In genomic region chr19:44889548-44889947, GRCm38 (mm10) we compare ENCODE assay signal across 17 mouse cellular contexts. TPM values are rescaled to one million over a fixed set of nuclear protein-coding genes. Genes with fewer than 3 reads are reported as not detected.
DNase-seq lines count a peak whose midpoint lies in the region; ATAC-seq and TF ChIP-seq lines count a peak whose summit lies in the region.
"Had no signal": no experiment of that assay in that cellular context is flagged by ENCODE, and none has a peak within 500 bp of the region (broad histone marks: within the 10 kb centered on the region; RNA-seq: fewer than 3 reads in every experiment).

No protein-coding gene starts in this region.

- no peaks in the 10 kb centered on the region for H3K9me3 ChIP-seq in forebrain, embryonic 11.5 days (ENCODE audit: control insufficient read depth, low read length)
- no peaks in the 10 kb centered on the region for H3K9me3 ChIP-seq in forebrain, embryonic 15.5 days
- no peaks in the 10 kb centered on the region for H3K9me3 ChIP-seq in heart, embryonic 11.5 days (replicated peaks; ENCODE audit: control insufficient read depth, low read length)
- no peaks in the 10 kb centered on the region for H3K9me3 ChIP-seq in limb, embryonic 12.5 days
- H3K9me3 ChIP-seq: embryonic facial prominence, embryonic 13.5 days; hindbrain, embryonic 15.5 days had no signal

- H3K4me1 ChIP-seq in forebrain, embryonic 11.5 days (replicated peaks; ENCODE audit: control insufficient read depth, insufficient read depth, low read length): peaks cover 14% of the 10 kb centered on the region
- peaks cover 18% of the 10 kb centered on the region; the same call in 1 of the 2 replicates for H3K4me1 ChIP-seq in forebrain, embryonic 15.5 days
- H3K4me1 ChIP-seq in heart, embryonic 11.5 days (ENCODE audit: control insufficient read depth, insufficient read depth, low read length): peaks cover 16% of the 10 kb centered on the region
- H3K4me1 ChIP-seq in limb, embryonic 12.5 days (replicated peaks): peaks cover 37% of the 10 kb centered on the region

- no peak for TF ChIP-seq POLR2A in brain, embryonic 14.5 days (IDR thresholded peaks at IDR 0.05; ENCODE audit: borderline replicate concordance, extremely low read depth, insufficient read depth, insufficient read length, poor library complexity, severe bottlenecking)

- H3K4me3 ChIP-seq in forebrain, embryonic 11.5 days (ENCODE audit: low read depth, low read length): no peak overlapping the region
- H3K4me3 ChIP-seq in forebrain, embryonic 15.5 days: no peak overlapping the region
- H3K4me3 ChIP-seq in heart, embryonic 11.5 days (ENCODE audit: low read depth, low read length): no peak overlapping the region
- H3K4me3 ChIP-seq in limb, embryonic 12.5 days (replicated peaks): no peak overlapping the region
- H3K4me3 ChIP-seq: embryonic facial prominence, embryonic 13.5 days; hindbrain, embryonic 15.5 days had no signal

- no peaks in the 10 kb centered on the region for H3K36me3 ChIP-seq in forebrain, embryonic 11.5 days (ENCODE audit: control insufficient read depth, insufficient read depth, low read length)
- H3K36me3 ChIP-seq in forebrain, embryonic 15.5 days: no peaks in the 10 kb centered on the region
- no peaks in the 10 kb centered on the region for H3K36me3 ChIP-seq in heart, embryonic 11.5 days (ENCODE audit: control insufficient read depth, insufficient read depth, low read length)
- H3K36me3 ChIP-seq in limb, embryonic 12.5 days: no peaks in the 10 kb centered on the region
- H3K36me3 ChIP-seq: embryonic facial prominence, embryonic 13.5 days; hindbrain, embryonic 15.5 days had no signal

- 8% methylated on average over 6 of the region's 6 CpGs for WGBS in forebrain, embryonic 11.5 days
- WGBS in forebrain, embryonic 15.5 days: 5% methylated on average over 6 of the region's 6 CpGs
- WGBS in heart, embryonic 11.5 days (ENCODE audit: insufficient replicate concordance): 38% methylated on average over 6 of the region's 6 CpGs
- WGBS in limb, embryonic 12.5 days: 18% methylated on average over 6 of the region's 6 CpGs

- H3K9ac ChIP-seq in forebrain, embryonic 11.5 days (ENCODE audit: low read length): no peak overlapping the region
- no peak overlapping the region for H3K9ac ChIP-seq in forebrain, embryonic 15.5 days (replicated peaks)
- H3K9ac ChIP-seq in heart, embryonic 11.5 days (ENCODE audit: low read depth, low read length): 0 out of 2 replicates have a peak overlapping the region, but pooled peaks have one; percentile 28
- H3K9ac ChIP-seq in limb, embryonic 12.5 days (replicated peaks): no peak overlapping the region
- H3K9ac ChIP-seq: embryonic facial prominence, embryonic 13.5 days; hindbrain, embryonic 15.5 days had no signal

- TF ChIP-seq CTCF in brain, embryonic 14.5 days (IDR thresholded peaks at IDR 0.05; ENCODE audit: borderline replicate concordance, extremely low read depth, insufficient read depth, insufficient read length): no peak

- no peak overlapping the region for H3K27ac ChIP-seq in forebrain, embryonic 11.5 days (ENCODE audit: low read depth, low read length)
- no peak overlapping the region for H3K27ac ChIP-seq in forebrain, embryonic 15.5 days (replicated peaks)
- H3K27ac ChIP-seq in heart, embryonic 11.5 days (ENCODE audit: low read depth, low read length): no peak overlapping the region
- no peak overlapping the region for H3K27ac ChIP-seq in limb, embryonic 12.5 days
- H3K27ac ChIP-seq: embryonic facial prominence, embryonic 13.5 days; hindbrain, embryonic 15.5 days had no signal

- H3K27me3 ChIP-seq in forebrain, embryonic 11.5 days (ENCODE audit: control insufficient read depth, insufficient read depth, low read length): peaks cover 69% of the 10 kb centered on the region
- peaks cover 69% of the 10 kb centered on the region for H3K27me3 ChIP-seq in forebrain, embryonic 15.5 days
- peaks cover 39% of the 10 kb centered on the region for H3K27me3 ChIP-seq in heart, embryonic 11.5 days (ENCODE audit: control insufficient read depth, insufficient read depth, low read length)
- peaks cover 58% of the 10 kb centered on the region for H3K27me3 ChIP-seq in limb, embryonic 12.5 days

- H3K4me2 ChIP-seq in forebrain, embryonic 11.5 days (ENCODE audit: low read depth, low read length, severe bottlenecking): peak overlapping the region; percentile 1; the same call in 1 of the 2 replicates
- H3K4me2 ChIP-seq in forebrain, embryonic 15.5 days (replicated peaks): no peak overlapping the region
- no peak overlapping the region for H3K4me2 ChIP-seq in heart, embryonic 11.5 days
- 0 out of 2 replicates have a peak overlapping the region, but pooled peaks have one; percentile 2 for H3K4me2 ChIP-seq in limb, embryonic 12.5 days
- H3K4me2 ChIP-seq: embryonic facial prominence, embryonic 13.5 days; hindbrain, embryonic 15.5 days had no signal

- peak; percentile 77 for DNase-seq in forebrain, embryonic 11.5 days (ENCODE audit: low spot score)
- no peak for DNase-seq in heart, postnatal 25 days (ENCODE audit: low spot score)
- peak; percentile 58 for DNase-seq in brain, embryonic 14.5 days (ENCODE audit: low read depth)
- no peak for DNase-seq in layer of hippocampus, adult 11-12 months (ENCODE audit: low spot score)
- no peak for DNase-seq in layer of hippocampus, adult 9-11 months
- DNase-seq: adrenal gland, postnatal 10 days; cerebellum, adult 11-12 months; cerebellum, adult 9-10 months; cerebellum, postnatal 25 days; gastrocnemius, postnatal 14 days; heart, postnatal 10 days had no signal

- intact Hi-C loops in heart, postnatal 25 days (cut with DNase I): loop anchor here (2.0 to 5.0 kb wide), 2 partner anchors 132 to 239 kb away; partner anchors contain the start of gene Pax2

- ATAC-seq in forebrain, embryonic 11.5 days (replicated peaks; ENCODE audit: low FRiP score): peak; percentile 56
- no peak for ATAC-seq in forebrain, embryonic 15.5 days (replicated peaks)
- ATAC-seq in heart, embryonic 11.5 days (replicated peaks; ENCODE audit: insufficient number of reproducible peaks, low FRiP score, low TSS enrichment): no peak
- ATAC-seq in limb, embryonic 12.5 days (ENCODE audit: insufficient number of reproducible peaks, insufficient read depth, low FRiP score, low TSS enrichment, low read depth): no peak
- ATAC-seq: intestine, embryonic 16.5 days had no signal

RNA-seq across cellular contexts. Expression of gene Slf2, which starts 41.4 kb away (rescaled TPM):
- 55.6 and 59.3 TPM in 2 replicates for polyA plus RNA-seq in forebrain, embryonic 11.5 days (2014; fragmentation: Nextera tagmentation; extraction: Ambion mirVana)
- 30.0 and 32.3 TPM in 2 replicates for polyA plus RNA-seq in forebrain, embryonic 15.5 days (2015; fragmentation: Nextera tagmentation; extraction: Ambion mirVana)
- 57.1 and 62.0 TPM in 2 replicates for polyA plus RNA-seq in heart, embryonic 11.5 days (2014; fragmentation: Nextera tagmentation; extraction: Ambion mirVana)
- total RNA-seq in heart, postnatal 25 days (2021): 10 to 100 TPM; 18.4 to 22.0 TPM
- 49.0 and 51.3 TPM in 2 replicates for polyA plus RNA-seq in brain, embryonic 14.5 days (2012; rRNA removed)
- polyA plus RNA-seq in limb, embryonic 12.5 days (2016; fragmentation: Nextera tagmentation; extraction: Ambion mirVana): 49.7 and 53.2 TPM in 2 replicates

Comparison
In these comparisons a context has a peak if more than half of its experiments do, and no peak if none do; other contexts are left out.
1. H3K4me2 ChIP-seq: peak in forebrain, embryonic 11.5 days (single experiment) and limb, embryonic 12.5 days (single experiment); none in forebrain, embryonic 15.5 days (single experiment) and heart, embryonic 11.5 days (single experiment).
2. DNase-seq: peak in forebrain, embryonic 11.5 days (single experiment) and brain, embryonic 14.5 days (single experiment); none in heart, postnatal 25 days (single experiment), layer of hippocampus, adult 11-12 months (single experiment) and layer of hippocampus, adult 9-11 months (single experiment).